Mouse (Mus musculus) CD4-positive, CD25-positive, alpha-beta regulatory T cell, adult 4 months (primary cell): ENCODE measurements around the gene Ankrd9. TPM values are rescaled to one million over a fixed set of nuclear protein-coding genes. Genes with fewer than 3 reads are reported as not detected.
A peak's percentile ranks its signal among the peaks of the same experiment; 100 is the strongest.

Experiments
- ATAC-seq: one replicate; pipeline ENCODE4 v1.8.0; 2017
- polyA plus RNA-seq, 2 experiments: library from polyadenylated mRNA; unstranded; fragments of 100-300 nt; shearing (Covaris generic); gene quantifications; one replicate each; pipeline ENCODE4 v1.2.1; 2017

Gene Ankrd9
- 1 to 10 TPM in 1 of 2 experiments, under 1 TPM in 1; 0.32 to 1.2 TPM for polyA plus RNA-seq

- peak; percentile 94 for ATAC-seq
These were observed at the start of gene Ankrd9 for GRCm38 (mm10) chr12:110978607-110979406. TSS of gene Ankrd9 (minus strand) at chr12:110979040.

- ATAC-seq = no peak
These were observed 42.7 kb upstream of the Ankrd9 start for GRCm38 (mm10) chr12:111021577-111021976.

- ATAC-seq = no peak
These were observed 42.3 kb upstream of the Ankrd9 start for GRCm38 (mm10) chr12:111021138-111021537.

GRCm38 (mm10) chr12:111019086-111019485 lies 40.2 kb upstream of the Ankrd9 start:
- no peak for ATAC-seq

- ATAC-seq = no peak
These were observed 39.2 kb upstream of the Ankrd9 start for GRCm38 (mm10) chr12:111018068-111018467.

- no peak for ATAC-seq
These were observed 38.0 kb upstream of the Ankrd9 start for GRCm38 (mm10) chr12:111016807-111017206.

- no peak for ATAC-seq
These were observed 30.9 kb upstream of the Ankrd9 start for GRCm38 (mm10) chr12:111009615-111010257.

- no peak for ATAC-seq
These were observed 30.0 kb upstream of the Ankrd9 start for GRCm38 (mm10) chr12:111008500-111009490.

GRCm38 (mm10) chr12:111007134-111008103 lies 28.6 kb upstream of the Ankrd9 start:
- peak; percentile 100 for ATAC-seq

- no peak for ATAC-seq
These were observed 27.5 kb upstream of the Ankrd9 start for GRCm38 (mm10) chr12:111006339-111006738.

GRCm38 (mm10) chr12:111005803-111006202 lies 27.0 kb upstream of the Ankrd9 start:
- ATAC-seq = no peak

- no peak for ATAC-seq
These were observed 25.3 kb upstream of the Ankrd9 start for GRCm38 (mm10) chr12:111004142-111004541.

- ATAC-seq = no peak
These were observed 22.1 kb upstream of the Ankrd9 start for GRCm38 (mm10) chr12:111000956-111001355.

- no peak for ATAC-seq
These were observed 21.0 kb upstream of the Ankrd9 start for GRCm38 (mm10) chr12:110999820-111000219.

GRCm38 (mm10) chr12:110998092-110998491 lies 19.3 kb upstream of the Ankrd9 start:
- ATAC-seq = no peak

GRCm38 (mm10) chr12:110994666-110995065 lies 15.8 kb upstream of the Ankrd9 start:
- no peak for ATAC-seq

- no peak for ATAC-seq
These were observed 14.4 kb upstream of the Ankrd9 start for GRCm38 (mm10) chr12:110993226-110993625.

- no peak for ATAC-seq
These were observed 13.9 kb upstream of the Ankrd9 start for GRCm38 (mm10) chr12:110992771-110993170.

- ATAC-seq = peak; percentile 78
These were observed 13.3 kb upstream of the Ankrd9 start for GRCm38 (mm10) chr12:110992128-110992553.

- peak; percentile 88 for ATAC-seq
These were observed 12.7 kb upstream of the Ankrd9 start for GRCm38 (mm10) chr12:110991361-110992127.

- no peak for ATAC-seq
These were observed 11.7 kb upstream of the Ankrd9 start for GRCm38 (mm10) chr12:110990500-110990899.
